Mouse (Mus musculus): ENCODE results near the gene Pex10.
"Not testable (repeated sequence)": the region's sequence is repeated elsewhere in the genome, so short reads cannot be mapped to it uniquely, and the experiment has no call there.

Gene Pex10

DNA sequence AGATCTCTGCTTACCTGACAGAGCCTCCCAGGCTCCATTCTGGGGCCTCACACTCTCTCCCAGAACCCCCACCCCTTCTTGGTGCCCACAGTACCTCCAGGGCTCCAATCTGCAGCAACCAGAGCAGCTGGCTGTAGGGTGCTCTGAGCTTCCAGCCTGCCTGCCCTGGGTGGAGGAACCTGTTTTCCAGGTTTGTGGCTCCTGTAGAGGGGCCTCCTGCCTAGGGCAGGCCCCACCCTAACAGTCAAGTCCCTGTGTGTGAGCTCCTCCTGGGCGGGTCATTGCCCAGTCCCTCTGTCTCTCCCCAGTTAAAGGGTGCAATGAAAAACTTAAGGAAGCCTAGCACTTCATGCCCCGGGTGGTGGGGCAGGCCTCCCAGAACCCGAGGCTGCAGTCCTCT, 2.9 kb upstream of the Pex10 start:
- DNase-seq (ENCODE audit: low read depth, low spot score): no peak

DNA sequence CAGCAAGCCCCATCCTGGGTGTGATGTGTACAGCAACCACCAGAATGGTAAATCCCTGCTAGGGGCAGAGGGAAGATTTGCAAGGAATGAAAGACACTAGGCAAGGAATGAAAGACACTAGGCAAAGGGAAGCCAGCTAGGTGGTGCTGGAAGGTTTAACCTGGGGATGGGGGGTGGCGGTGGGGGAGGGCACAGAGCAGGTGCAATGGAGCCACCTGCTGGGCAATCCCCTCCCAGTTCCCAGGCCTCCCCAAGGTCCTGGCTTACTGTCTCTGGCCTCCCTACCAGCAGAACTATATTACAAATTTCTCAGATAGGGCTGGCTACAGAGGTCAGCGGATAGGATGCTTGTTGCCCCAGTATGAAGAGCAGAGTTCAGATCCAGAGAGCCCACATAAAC, 2.3 kb upstream of the Pex10 start:
- DNase-seq (ENCODE audit: low read depth, low spot score): peak; percentile 41

DNA sequence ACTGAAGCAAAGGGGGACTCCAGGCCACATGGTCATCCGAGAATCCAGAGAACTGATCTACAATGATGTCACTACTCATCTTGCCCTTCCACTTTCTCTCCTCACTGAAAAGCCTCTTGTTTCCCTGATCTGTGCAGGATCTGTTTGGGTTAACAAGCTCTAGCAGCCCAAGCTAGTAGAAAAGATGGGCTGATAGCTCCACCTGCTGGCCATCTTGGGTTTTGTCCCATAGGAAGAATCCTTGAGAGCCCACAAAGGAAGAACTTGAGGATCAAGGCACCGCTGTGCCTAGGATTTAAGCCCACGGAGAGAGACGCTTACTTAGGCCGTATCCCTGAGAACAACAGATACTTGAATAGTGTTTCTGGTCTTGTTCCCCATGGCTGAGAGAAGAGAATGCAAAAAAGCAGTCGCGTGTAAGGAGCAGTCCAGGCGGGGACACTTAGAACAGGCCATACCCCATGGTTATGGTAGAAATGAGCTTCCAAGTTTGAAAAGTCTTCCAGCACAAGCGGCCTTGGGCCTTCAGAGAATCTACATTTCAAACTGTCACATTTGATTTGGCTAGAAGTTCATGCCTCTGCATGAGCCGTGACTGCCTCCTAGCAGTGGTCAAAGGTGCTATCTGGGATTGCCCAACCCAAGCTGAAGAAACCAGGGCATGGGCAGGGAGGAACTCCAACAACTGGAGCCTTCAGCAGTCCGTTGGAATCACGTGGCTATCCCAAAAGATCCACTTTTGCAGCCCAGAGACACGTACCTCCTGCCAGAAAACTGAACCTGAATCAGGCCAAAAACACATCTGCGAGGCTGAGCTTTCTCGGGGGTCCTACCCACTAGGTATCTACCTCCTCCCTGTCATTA, 614 bp upstream of the Pex10 start:
- DNase-seq (ENCODE audit: low read depth, low spot score): peak; percentile 88

DNA sequence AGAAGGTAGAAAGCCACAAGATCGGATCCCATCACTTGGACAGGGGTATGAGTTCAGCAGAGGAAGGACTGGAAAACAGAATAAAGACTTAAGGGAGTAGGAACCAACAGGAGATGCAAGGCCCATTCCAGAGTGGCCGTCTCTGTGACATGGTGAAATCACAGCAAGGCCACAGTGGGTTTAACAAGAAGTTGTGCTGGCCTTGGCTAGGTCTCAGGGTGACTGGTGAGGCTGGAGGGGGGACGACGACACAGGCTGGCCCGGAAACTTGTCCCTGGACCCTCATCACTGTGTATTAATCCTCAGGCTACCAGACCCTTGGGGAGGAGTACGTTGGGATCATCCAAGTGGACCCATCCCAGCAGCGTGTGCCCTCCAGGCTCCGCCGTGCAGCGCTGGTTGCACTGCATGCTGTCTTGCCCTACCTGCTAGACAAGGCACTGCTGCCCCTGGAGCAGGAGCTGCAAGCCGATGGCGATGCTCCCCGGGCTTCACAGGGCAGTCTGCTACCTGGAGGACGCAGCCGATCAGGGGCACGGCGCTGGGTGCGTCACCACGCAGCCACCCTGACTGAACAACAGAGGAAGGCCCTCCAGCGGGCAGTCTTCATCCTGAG, 1.6 kb downstream of the Pex10 start:
- DNase-seq (ENCODE audit: low read depth, low spot score): no peak

DNA sequence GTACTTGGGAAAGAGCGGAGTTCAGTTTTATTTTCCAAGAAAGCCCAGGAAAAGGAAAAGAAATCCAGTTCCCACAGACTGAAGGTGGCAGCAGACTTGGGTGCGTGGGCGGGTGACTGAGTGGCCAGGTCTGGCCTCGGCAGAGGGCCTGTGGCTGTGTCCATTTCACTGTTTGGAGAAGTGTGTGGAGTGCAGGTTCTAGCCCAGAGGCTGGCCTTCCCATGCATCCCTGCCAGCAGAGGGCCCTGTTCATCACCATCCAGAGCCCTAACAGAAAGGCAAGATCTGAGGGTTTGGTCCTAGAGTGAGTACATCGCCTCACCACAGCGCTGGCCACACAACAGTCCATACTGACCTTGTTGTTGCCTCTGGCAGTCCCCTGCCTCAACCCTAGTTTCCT, 2.4 kb downstream of the Pex10 start:
- DNase-seq (ENCODE audit: low read depth, low spot score): peak; percentile 42

DNA sequence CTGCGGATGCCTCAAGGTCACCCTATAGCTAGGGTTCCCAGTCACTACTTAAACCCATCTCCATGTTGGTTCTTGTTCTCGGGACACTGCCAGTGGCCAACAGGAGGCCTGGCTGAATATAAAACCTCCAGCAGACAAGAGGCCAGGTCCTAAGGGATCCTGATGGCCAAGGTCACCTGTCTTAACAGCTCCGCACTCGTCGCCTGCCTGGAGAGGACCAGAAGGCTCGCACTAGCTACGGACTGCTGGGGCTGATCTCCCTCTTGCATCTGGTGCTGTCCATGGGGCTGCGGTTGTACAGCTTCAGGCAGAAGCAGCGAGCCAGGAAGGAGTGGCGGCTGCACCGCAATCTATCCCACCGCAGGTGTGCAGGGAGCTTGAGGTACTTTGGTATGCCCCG, 3.4 kb downstream of the Pex10 start:
- no peak for DNase-seq (ENCODE audit: low read depth, low spot score)

DNA sequence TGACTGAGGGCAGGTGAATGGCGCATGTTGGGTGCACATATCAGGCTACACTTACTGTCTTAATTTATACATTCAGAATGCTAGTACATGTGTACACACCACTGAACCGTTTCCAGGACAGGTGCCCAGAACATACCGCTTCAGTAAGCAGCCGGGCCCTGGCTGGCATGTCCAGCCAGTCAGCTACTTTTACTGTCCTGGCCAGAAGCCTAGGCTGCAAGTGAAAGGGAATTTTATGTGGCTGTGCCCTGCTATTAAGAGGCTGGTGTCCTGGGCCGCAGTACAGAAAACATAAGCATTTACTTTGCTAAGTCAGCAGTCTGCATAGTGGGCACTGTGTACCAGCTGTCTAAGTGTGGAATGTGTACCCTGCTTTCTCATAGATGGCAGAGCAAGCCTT, 4.1 kb downstream of the Pex10 start:
- no peak for DNase-seq (ENCODE audit: low read depth, low spot score)

DNA sequence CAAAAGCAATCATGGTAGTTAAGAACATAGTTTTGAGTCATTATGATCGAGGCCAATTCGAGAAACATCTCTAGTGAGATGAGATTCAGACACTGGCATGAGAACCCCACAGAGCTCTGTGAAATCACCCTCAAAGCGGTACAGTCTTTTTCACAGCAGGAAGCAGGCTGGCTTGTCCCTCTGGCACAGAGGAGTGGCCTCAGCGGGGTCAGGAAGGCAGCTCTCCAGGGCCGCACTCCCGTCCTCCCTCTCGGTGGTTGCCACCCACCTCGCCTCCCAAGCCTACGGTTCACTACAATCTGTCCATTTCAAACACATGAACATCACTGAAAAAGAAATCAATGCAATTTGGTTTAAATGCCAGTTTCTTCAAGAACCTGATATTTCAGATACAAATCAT, 7.6 kb downstream of the Pex10 start:
- DNase-seq (ENCODE audit: low read depth, low spot score): no peak

DNA sequence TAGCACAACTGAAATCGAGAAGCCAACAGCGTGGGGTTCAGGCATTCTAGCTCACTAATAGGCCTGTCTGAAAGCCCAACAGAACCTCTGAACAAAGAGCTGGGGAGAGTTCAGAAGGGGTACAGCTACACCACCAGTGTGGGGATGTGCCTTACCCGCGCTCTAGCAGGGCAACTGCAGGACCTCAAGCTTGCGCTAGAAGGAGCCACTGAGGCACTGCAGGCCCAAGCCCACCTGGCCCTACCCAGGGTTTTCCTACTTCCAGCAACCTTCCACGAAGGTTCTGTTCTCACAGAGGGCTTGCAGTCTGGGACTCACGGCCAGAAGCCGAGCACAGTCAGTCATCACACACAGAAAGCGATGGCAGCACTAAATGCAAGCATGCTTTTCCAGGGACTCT, 8.3 kb downstream of the Pex10 start:
- DNase-seq (ENCODE audit: low read depth, low spot score): no peak

DNA sequence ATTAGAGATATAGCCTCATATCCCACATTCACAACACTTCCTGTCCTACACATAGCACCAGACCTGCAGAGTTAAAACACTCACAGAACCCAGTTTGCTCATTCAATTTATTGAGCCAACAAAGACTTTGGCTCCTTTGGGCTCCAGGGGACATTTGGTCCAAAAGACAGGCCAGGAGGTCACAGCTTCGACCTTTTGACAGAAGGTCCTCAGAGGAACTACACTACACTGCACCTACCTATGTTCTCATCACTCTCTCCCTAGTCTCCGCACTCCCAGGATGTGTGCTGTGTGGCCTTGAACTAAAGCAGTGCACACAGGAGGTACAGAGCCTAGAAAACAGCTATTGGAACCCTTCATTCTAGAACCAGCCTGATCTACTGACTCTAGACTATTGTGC, 9.0 kb downstream of the Pex10 start:
- no peak for DNase-seq (ENCODE audit: low read depth, low spot score)

DNA sequence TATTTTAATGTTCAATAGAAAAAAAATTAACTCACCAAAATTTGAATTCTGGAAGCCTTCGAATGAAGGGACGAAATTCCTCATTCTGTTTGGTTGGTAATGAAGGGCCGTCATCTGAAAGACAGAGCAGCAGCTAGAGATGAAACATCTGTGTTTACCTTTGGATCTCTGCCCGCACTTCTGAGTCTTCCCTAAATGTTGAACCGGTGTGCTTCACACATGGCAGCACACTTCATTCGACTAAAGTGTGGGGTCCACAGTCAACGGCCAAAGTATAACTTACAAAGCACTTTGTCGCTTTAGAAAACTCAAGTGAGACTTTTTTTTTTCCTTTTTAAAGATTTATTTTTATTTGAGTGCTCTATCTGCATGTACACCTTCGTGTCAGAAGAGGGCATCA, 9.9 kb downstream of the Pex10 start:
- DNase-seq (ENCODE audit: low read depth, low spot score): no peak

DNA sequence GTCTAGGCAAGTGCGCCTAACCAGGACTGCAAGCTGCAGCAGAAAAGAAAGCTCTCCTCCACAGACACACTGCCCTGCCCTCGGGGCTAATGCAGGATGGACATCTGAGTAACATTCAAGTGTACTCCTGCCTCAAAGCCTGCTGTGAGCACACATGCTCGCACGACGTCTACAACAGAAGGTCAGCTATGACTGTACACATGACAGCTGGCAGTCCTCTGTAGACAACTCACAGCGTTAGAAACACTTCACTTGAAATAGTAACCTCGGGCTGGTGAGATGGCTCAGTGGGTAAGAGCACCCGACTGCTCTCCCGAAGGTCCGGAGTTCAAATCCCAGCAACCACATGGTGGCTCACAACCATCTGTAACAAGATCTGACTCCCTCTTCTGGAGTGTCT, 12.0 kb downstream of the Pex10 start:
- DNase-seq (ENCODE audit: low read depth, low spot score): not testable (repeated sequence)

DNA sequence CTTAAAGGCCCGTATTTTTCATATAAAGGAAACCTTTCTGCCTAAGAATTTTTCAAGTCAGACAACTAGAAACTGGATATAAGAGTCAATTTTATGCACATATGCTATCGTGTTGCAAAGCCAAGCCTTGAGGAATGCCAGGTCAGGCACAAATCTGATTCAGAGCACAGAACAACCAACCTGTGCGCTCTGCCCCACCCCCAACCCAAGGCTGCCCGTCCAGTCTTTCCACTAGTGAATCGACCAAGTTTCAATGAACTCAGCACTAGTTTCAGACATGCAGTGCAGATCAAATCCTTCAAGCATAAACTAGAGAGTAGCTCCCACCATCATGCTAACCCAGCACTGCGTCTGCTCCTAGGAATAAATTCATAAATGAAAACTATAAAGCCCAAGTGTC, 12.8 kb downstream of the Pex10 start:
- DNase-seq (ENCODE audit: low read depth, low spot score): no peak

DNA sequence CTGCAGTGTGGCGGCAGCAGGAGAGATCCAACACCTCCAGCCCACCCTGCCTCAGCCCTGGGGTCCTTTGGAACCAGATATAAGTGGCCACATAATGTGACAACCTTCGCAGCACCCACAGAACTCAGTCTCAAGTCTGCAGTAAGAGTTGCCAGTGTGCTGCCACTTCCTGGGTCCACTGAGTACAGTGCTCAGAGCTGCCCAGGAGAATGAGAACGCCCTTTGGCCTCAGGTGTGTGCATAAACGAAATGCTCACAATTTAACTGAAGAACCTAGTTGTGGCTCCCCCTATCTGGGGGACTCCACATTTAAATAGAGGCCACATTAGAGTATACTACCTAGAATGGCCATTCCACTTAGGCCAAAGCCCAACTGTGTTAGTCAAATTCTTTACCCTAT, 16.7 kb downstream of the Pex10 start:
- DNase-seq (ENCODE audit: low read depth, low spot score): no peak

DNA sequence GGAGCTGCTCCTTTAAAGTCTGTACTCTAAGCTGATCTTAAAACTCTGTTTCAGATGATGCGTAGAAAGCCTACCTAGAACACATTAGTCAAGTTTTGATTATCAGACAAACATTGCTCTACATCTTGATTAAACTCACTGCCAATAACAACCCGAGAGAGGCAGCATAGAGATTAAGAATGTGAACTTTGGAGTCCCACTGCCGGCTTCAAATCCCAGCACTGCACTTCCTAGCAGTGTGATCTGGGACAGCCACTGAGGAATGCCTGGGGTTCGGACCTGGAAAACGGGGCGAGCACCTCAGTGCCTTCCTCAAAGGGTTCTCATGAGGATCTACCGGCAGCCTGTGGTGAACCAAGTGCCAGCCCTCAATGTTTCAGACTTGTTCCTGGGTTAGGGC, 17.5 kb downstream of the Pex10 start:
- no peak for DNase-seq (ENCODE audit: low read depth, low spot score)

DNA sequence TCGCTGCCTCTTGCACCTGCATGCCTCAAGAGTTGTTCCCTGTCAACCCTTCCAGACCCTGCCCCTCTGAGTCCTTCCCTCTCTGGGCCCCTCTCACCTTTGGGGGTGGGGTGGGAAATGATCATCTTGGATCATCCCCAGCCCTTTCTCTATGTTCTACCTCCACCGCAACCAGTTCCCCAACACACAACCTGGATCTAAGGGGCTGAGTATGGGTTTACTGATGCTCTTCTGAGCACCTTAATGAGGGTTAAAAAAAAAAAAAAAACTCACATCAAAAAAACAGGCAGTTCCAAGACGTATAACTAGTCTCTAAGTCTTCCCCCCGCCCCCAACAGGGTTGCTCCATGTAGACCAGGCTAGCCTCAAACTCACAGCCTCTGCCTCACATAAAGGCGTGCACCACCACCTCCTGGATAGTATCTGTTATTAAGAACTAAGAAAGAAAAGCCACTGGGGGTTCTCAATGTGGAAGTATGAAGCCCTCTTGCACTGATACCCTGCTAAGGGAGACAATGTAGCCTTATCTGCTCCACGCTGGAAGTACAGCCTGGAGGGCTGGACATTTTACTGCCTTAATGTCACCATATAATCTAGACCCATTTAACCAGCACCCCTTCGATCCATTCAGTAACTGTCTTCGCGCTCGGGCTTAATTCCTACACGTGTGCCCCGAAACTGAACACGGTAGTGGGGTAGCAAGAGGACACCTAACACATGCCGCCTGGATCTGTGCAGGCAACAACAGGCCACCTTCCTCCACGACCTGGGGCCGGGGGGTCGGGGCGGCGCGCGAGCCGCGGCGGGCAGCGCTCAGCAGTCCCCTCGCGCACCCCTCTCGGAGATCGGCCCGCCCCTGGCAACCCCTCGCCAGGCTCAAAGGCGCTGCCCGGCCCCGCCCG, 18.6 kb downstream of the Pex10 start:
- DNase-seq (ENCODE audit: low read depth, low spot score): no peak

DNA sequence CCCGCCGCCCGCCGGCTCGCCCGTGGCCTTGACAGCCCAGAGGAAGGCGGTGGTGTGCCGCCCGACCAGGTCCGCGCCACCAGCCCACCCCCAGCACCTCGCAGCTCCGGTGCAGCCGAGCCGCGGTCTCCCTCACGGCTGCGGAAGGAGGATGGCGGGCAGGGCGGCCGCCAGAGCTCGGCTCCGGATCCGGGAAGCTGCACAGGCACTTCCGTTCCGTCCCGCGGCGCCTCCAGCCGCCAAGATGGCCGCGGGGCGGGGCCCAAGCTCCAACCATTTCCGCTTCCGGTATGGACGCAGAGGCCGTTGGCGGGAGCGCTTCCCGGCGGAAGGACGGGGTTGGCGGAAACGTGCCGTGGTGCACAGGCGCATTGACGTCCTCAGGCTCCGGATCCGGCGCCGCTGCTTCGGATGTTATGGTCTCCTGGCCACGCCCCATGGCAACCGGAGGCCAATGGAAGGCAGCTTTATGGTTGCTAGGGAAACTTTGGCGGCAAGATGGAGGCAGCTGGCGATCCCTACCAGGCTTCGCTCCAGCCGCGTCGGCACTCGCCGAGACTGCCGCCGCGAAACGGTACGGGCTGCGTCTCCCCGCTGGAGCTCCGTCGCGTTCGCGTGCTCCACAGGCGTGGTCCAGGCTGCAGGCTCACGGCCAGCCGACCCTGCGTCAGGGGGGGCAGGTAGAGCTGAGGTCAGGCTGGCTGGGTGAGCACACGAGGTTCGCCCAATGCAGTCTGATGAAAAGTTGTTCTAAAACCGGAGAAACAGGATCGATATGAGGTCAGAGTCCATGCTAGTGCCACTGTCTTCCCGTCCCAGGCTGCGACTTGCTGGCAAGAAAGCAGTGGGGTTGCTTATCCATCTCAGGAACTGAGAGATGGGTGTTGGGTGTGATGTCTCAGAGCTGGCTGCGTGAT, 19.6 kb downstream of the Pex10 start, which contains the start of the genes Rer1 and Morn1:
Gene Rer1, minus strand, starts transcription at position 275 of the 917 bp plus-strand sequence.
Gene Morn1, plus strand, starts transcription at position 470 of the 917 bp plus-strand sequence.
- DNase-seq (ENCODE audit: low read depth, low spot score): peak; percentile 100

DNA sequence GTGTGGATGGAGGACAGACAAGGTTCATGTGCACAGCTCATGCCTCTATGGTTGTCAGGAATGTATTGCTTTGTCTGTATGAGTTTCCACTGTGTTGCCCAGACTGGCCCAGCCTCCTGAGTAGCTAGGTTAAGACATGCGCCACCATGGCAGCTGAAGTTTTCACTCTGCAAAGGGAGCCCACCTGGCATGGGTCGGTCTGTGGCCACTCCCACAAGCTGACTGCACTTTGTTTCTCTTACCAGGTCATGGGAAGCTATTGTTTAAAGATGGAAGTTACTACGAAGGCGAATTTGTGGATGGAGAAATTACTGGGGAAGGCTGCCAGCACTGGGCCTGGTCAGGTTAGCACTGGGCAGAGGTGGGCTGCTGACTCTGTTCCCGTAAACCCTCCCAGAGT, 22.4 kb downstream of the Pex10 start:
- no peak for DNase-seq (ENCODE audit: low read depth, low spot score)

DNA sequence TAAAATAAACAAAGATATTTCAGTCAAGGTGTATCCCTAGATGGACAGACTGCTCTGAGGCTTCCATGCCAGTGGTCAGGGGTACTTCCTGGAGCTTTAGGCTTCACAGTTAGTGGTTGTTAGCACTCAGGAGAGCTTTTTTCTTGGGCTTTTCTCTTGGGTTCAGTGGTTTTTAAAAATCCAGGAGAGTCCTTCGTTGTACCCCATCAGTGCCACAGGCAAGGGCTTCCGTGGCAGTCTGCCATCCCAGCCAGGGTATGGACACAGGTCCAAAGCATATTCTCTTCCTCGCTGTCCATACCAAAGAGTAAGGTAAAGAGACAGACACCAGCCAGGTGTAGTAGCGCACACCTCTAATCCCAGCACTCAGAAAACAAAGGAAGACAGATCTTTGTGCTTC, 23.3 kb downstream of the Pex10 start:
- DNase-seq (ENCODE audit: low read depth, low spot score): no peak

DNA sequence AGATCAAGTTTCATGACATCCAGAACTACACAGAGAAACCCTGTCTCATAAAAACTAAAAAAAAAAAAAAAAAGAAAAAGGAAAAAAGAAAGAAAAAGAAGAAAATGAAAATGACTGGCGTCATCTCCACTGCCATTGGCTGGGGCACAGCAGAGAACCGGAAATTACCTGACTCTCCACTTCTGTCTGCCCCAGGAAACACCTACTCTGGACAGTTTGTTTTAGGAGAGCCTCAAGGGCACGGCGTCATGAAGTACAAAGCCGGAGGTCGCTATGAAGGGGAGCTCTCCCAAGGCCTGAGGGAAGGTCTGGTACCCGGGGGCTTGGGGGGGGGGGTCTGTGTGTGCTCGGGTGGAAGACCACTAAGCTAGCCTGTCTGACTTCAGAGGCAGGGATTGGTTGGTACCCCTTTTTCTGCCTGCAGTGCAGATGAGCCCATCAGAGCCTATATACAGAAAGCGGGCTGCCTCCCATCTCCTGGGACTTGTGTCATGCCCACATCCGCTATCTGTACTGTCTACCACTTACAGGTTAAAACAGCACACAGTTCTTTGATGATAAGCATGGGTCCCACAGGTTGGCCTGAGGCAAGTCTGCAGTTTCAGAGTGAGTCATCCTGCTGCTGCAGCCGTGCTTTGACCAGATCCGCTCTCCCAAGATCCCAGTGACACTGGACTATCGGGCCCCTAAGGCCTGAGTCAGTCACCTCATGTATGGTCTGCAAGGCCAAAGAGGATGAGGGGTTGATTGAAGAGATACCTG, 24.1 kb downstream of the Pex10 start:
- DNase-seq (ENCODE audit: low read depth, low spot score): peak; percentile 84

All from A20 (cell line).